Mouse (Mus musculus): ENCODE measurements around the gene Gm20532. TPM values are rescaled to one million over a fixed set of nuclear protein-coding genes. Genes with fewer than 3 reads are reported as not detected.
A peak's percentile ranks its signal among the peaks of the same experiment; 100 is the strongest.

The Gm20532 gene
- polyA plus RNA-seq, 1 experiment from 2014 or later, result not detected

- Histone ChIP-seq H3K9ac (replicated peaks; ENCODE audit: low read length) (no peak overlapping the region), H3K4me1 (ENCODE audit: insufficient read depth, low read length) (peaks cover 18% of the 10 kb centered on the region), H3K4me3 (ENCODE audit: low read length) (no peak overlapping the region), H3K27ac (ENCODE audit: low read length) (no peak overlapping the region), H3K4me2 (replicated peaks; ENCODE audit: low read depth, low read length) (no peak overlapping the region), H3K9me3 (ENCODE audit: low read length) (no peaks in the 10 kb centered on the region), H3K36me3 (ENCODE audit: insufficient read depth, low read length) (no peaks in the 10 kb centered on the region), H3K27me3 (ENCODE audit: insufficient read depth, low read length) (no peaks in the 10 kb centered on the region)
- 69% methylated on average over 3 of the region's 3 CpGs for WGBS
- no peak for ATAC-seq (ENCODE audit: low FRiP score, low TSS enrichment)
These were observed 36.2 kb upstream of the Gm20532 start for GRCm38 (mm10) chr2:26550205-26550604.

DNA sequence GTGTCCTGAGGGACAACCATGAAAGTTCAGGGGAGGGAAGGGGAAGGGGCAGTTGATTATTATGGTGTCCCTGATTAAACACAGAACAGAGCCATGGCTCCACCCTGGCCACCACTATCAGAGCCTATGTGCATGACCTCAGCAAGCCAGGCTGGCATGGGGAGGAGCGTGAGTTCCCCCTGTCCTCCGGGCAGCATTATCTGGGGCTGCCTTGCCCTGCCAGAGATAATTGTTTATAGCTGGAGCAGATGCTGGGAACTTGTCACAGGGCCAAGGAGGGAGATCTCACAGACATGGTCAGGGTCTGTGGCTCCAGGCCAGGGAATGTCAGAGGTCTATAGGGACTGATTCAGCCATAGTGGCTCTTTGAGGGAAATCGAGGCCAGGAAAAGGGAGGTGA lies 35.7 kb upstream of the Gm20532 start:
- no peak overlapping the region for H3K27ac ChIP-seq (ENCODE audit: low read length)
- no peak overlapping the region for H3K4me3 ChIP-seq (ENCODE audit: low read length)

GRCm38 (mm10) chr2:26551446-26551845 lies 35.0 kb upstream of the Gm20532 start:
- no peak overlapping the region for H3K27ac ChIP-seq (ENCODE audit: low read length)
- WGBS, result 73% methylated on average over 8 of the region's 8 CpGs

More for the DNA sequence above, 35.7 kb upstream of the Gm20532 start:
- no peaks in the 10 kb centered on the region for H3K36me3 ChIP-seq (ENCODE audit: insufficient read depth, low read length)
- H3K4me2 ChIP-seq (replicated peaks; ENCODE audit: low read depth, low read length), result no peak overlapping the region
- H3K9ac ChIP-seq (replicated peaks; ENCODE audit: low read length), result no peak overlapping the region
- no peaks in the 10 kb centered on the region for H3K9me3 ChIP-seq (ENCODE audit: low read length)
- H3K4me1 ChIP-seq (ENCODE audit: insufficient read depth, low read length), result peaks cover 18% of the 10 kb centered on the region
- ATAC-seq (ENCODE audit: low FRiP score, low TSS enrichment), result no peak
- no peaks in the 10 kb centered on the region for H3K27me3 ChIP-seq (ENCODE audit: insufficient read depth, low read length)
- WGBS, result 72% methylated on average over 3 of the region's 3 CpGs

DNA sequence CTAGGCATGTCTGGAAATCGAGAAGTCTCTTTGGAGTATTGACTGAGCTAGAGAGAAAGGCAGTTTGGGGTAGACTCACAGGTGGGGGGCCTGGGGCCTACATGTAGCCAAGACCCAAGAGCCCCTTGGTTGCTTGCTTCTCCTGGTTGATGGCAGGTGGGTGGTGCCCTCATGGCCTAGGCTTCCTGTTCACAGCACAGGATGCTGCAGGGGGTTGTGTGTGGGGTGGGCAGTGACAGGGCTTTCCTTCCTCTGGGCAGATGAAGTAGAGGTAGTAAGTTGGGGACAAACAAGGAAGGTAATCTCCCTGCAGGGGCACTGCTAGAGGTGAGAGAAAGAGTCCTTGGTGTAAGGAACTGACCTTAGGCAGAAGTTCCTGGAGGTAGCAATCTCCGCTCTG lies 34.4 kb upstream of the Gm20532 start:
- no peaks in the 10 kb centered on the region for H3K36me3 ChIP-seq (ENCODE audit: insufficient read depth, low read length)
- 93% methylated on average over 2 of the region's 2 CpGs for WGBS
- no peak overlapping the region for H3K27ac ChIP-seq (ENCODE audit: low read length)
- H3K9me3 ChIP-seq (ENCODE audit: low read length), result no peaks in the 10 kb centered on the region
- H3K9ac ChIP-seq (replicated peaks; ENCODE audit: low read length), result no peak overlapping the region
- H3K4me1 ChIP-seq (ENCODE audit: insufficient read depth, low read length), result peaks cover 27% of the 10 kb centered on the region
- no peaks in the 10 kb centered on the region for H3K27me3 ChIP-seq (ENCODE audit: insufficient read depth, low read length)
- ATAC-seq (ENCODE audit: low FRiP score, low TSS enrichment), result no peak
- no peak overlapping the region for H3K4me3 ChIP-seq (ENCODE audit: low read length)
- H3K4me2 ChIP-seq (replicated peaks; ENCODE audit: low read depth, low read length), result no peak overlapping the region

More at GRCm38 (mm10) chr2:26551446-26551845, 35.0 kb upstream of the Gm20532 start:
- Histone ChIP-seq H3K4me2 (replicated peaks; ENCODE audit: low read depth, low read length) (no peak overlapping the region), H3K27me3 (ENCODE audit: insufficient read depth, low read length) (no peaks in the 10 kb centered on the region), H3K9me3 (ENCODE audit: low read length) (no peaks in the 10 kb centered on the region), H3K4me1 (ENCODE audit: insufficient read depth, low read length) (peaks cover 21% of the 10 kb centered on the region), H3K4me3 (ENCODE audit: low read length) (no peak overlapping the region), H3K9ac (replicated peaks; ENCODE audit: low read length) (no peak overlapping the region), H3K36me3 (ENCODE audit: insufficient read depth, low read length) (no peaks in the 10 kb centered on the region)
- no peak for ATAC-seq (ENCODE audit: low FRiP score, low TSS enrichment)

GRCm38 (mm10) chr2:26553904-26554303 lies 32.5 kb upstream of the Gm20532 start:
- H3K27me3 ChIP-seq (ENCODE audit: insufficient read depth, low read length), result no peaks in the 10 kb centered on the region
- no peak for ATAC-seq (ENCODE audit: low FRiP score, low TSS enrichment)
- no peak overlapping the region for H3K4me3 ChIP-seq (ENCODE audit: low read length)
- H3K9ac ChIP-seq (replicated peaks; ENCODE audit: low read length), result no peak overlapping the region
- no peaks in the 10 kb centered on the region for H3K36me3 ChIP-seq (ENCODE audit: insufficient read depth, low read length)
- 76% methylated on average over 9 of the region's 9 CpGs for WGBS
- no peak overlapping the region for H3K27ac ChIP-seq (ENCODE audit: low read length)
- H3K4me1 ChIP-seq (ENCODE audit: insufficient read depth, low read length), result peaks cover 19% of the 10 kb centered on the region
- no peaks in the 10 kb centered on the region for H3K9me3 ChIP-seq (ENCODE audit: low read length)
- no peak overlapping the region for H3K4me2 ChIP-seq (replicated peaks; ENCODE audit: low read depth, low read length)

DNA sequence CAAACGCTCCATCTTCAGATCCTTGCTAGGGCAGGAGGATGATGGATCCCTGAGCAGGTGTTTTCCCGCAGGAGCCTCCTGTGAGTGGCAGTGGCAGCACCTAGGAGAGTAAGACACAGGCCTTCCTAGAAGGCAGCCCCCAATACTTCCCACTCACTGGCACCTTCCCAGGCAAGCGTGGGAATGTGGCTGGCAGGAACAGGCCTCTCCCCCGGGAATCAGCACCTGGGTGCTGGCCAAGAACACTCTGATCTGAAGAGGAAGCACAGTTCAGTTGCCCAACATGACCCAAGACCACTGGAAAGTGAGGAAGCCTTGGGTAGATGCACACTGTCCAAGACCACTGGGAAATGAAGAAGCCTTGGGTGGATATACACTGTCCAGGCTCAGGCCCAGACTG lies 31.4 kb upstream of the Gm20532 start:
- 81% methylated on average over 4 of the region's 4 CpGs for WGBS
- H3K36me3 ChIP-seq (ENCODE audit: insufficient read depth, low read length), result no peaks in the 10 kb centered on the region
- no peak overlapping the region for H3K27ac ChIP-seq (ENCODE audit: low read length)

DNA sequence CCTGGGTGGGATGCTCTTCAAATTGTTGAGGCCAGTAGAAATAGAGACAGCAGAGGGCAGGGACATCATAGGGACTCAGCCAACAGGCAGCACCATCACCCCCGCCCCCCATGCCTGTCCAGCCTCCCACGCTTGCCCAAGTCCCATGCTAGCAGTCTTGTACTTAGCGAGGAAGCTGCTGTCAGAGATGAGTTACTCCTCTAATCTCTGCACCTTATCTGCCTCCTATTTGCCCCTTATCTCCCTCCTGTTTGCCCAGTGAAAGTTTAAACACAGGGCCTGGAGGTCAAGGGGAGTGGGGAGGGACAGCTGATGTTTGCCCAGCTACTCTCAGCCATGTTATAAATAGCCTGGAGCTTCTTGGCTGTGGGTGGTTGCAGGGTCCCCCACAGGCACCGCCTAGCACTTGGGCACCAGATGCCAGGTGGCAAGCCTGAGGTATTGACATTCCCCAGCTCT lies 29.9 kb upstream of the Gm20532 start:
- Histone ChIP-seq H3K27ac (ENCODE audit: low read length) (no peak overlapping the region), H3K27me3 (ENCODE audit: insufficient read depth, low read length) (no peaks in the 10 kb centered on the region), H3K4me2 (replicated peaks; ENCODE audit: low read depth, low read length) (no peak overlapping the region), H3K9ac (replicated peaks; ENCODE audit: low read length) (no peak overlapping the region; the same call in 1 of the 2 replicates), H3K4me3 (ENCODE audit: low read length) (no peak overlapping the region), H3K36me3 (ENCODE audit: insufficient read depth, low read length) (no peaks in the 10 kb centered on the region), H3K9me3 (ENCODE audit: low read length) (no peaks in the 10 kb centered on the region), H3K4me1 (ENCODE audit: insufficient read depth, low read length) (peaks cover 16% of the 10 kb centered on the region)
- WGBS, result 36% methylated on average over 4 of the region's 4 CpGs
- 0 out of 2 replicates have a peak, but pooled peaks have one; percentile 40 for ATAC-seq (ENCODE audit: low FRiP score, low TSS enrichment)

More for the DNA sequence above, 31.4 kb upstream of the Gm20532 start:
- Histone ChIP-seq H3K4me1 (ENCODE audit: insufficient read depth, low read length) (peaks cover 15% of the 10 kb centered on the region), H3K4me2 (replicated peaks; ENCODE audit: low read depth, low read length) (no peak overlapping the region), H3K9me3 (ENCODE audit: low read length) (no peaks in the 10 kb centered on the region), H3K4me3 (ENCODE audit: low read length) (no peak overlapping the region), H3K9ac (replicated peaks; ENCODE audit: low read length) (no peak overlapping the region), H3K27me3 (ENCODE audit: insufficient read depth, low read length) (no peaks in the 10 kb centered on the region)
- no peak for ATAC-seq (ENCODE audit: low FRiP score, low TSS enrichment)

- Histone ChIP-seq H3K4me2 (replicated peaks; ENCODE audit: low read depth, low read length) (no peak overlapping the region), H3K9ac (replicated peaks; ENCODE audit: low read length) (0 out of 2 replicates have a peak overlapping the region, but pooled peaks have one; percentile 33), H3K36me3 (ENCODE audit: insufficient read depth, low read length) (no peaks in the 10 kb centered on the region), H3K9me3 (ENCODE audit: low read length) (no peaks in the 10 kb centered on the region), H3K4me3 (ENCODE audit: low read length) (no peak overlapping the region), H3K27ac (ENCODE audit: low read length) (no peak overlapping the region), H3K27me3 (ENCODE audit: insufficient read depth, low read length) (no peaks in the 10 kb centered on the region), H3K4me1 (ENCODE audit: insufficient read depth, low read length) (peaks cover 13% of the 10 kb centered on the region)
- peak; percentile 25; the same call in 1 of the 2 replicates for ATAC-seq (ENCODE audit: low FRiP score, low TSS enrichment)
- 73% methylated on average over 5 of the region's 5 CpGs for WGBS
These were observed 25.9 kb upstream of the Gm20532 start for GRCm38 (mm10) chr2:26560506-26560905.

- Histone ChIP-seq H3K27ac (ENCODE audit: low read length) (no peak overlapping the region), H3K36me3 (ENCODE audit: insufficient read depth, low read length) (no peaks in the 10 kb centered on the region), H3K9ac (replicated peaks; ENCODE audit: low read length) (no peak overlapping the region; the same call in 1 of the 2 replicates), H3K4me2 (replicated peaks; ENCODE audit: low read depth, low read length) (no peak overlapping the region), H3K9me3 (ENCODE audit: low read length) (no peaks in the 10 kb centered on the region), H3K4me3 (ENCODE audit: low read length) (no peak overlapping the region), H3K4me1 (ENCODE audit: insufficient read depth, low read length) (peaks cover 10% of the 10 kb centered on the region), H3K27me3 (ENCODE audit: insufficient read depth, low read length) (no peaks in the 10 kb centered on the region)
- ATAC-seq (ENCODE audit: low FRiP score, low TSS enrichment), result peak; percentile 79
- 41% methylated on average over 6 of the region's 6 CpGs for WGBS
These were observed 25.0 kb upstream of the Gm20532 start for GRCm38 (mm10) chr2:26561351-26562016.

DNA sequence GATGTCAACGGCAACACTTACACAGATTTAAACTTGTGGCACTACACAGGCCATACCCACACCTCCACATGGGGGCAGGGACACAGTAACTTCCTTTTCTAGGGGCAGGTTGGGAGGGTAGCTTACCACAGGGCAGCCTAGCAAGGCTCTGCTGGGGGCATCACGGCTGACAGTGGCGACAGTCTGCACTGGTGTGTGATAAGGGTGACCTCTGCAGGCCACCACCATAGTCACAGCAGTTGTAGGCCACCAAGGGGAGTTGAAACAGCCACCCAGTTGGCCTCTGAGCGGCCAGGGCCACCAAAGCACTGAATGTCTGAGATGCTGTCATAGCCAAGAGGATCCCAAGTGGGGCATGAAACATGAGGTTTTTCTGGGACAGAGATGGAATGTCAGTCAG lies 20.2 kb upstream of the Gm20532 start:
- peak; percentile 49 for ATAC-seq (ENCODE audit: low FRiP score, low TSS enrichment)
- Histone ChIP-seq H3K4me1 (ENCODE audit: insufficient read depth, low read length) (peaks cover 4% of the 10 kb centered on the region; the same call in 1 of the 2 replicates), H3K36me3 (ENCODE audit: insufficient read depth, low read length) (no peaks in the 10 kb centered on the region), H3K27ac (ENCODE audit: low read length) (no peak overlapping the region), H3K4me2 (replicated peaks; ENCODE audit: low read depth, low read length) (no peak overlapping the region), H3K9ac (replicated peaks; ENCODE audit: low read length) (no peak overlapping the region), H3K9me3 (ENCODE audit: low read length) (no peaks in the 10 kb centered on the region), H3K4me3 (ENCODE audit: low read length) (no peak overlapping the region), H3K27me3 (ENCODE audit: insufficient read depth, low read length) (no peaks in the 10 kb centered on the region)
- 15% methylated on average over 4 of the region's 4 CpGs for WGBS
